ENCODE assay signal across 9 mouse cellular contexts in genomic region chr4:152212531-152212930, GRCm38 (mm10). TPM values are rescaled to one million over a fixed set of nuclear protein-coding genes. Genes with fewer than 3 reads are reported as not detected.
A peak's percentile ranks its signal among the peaks of the same experiment; 100 is the strongest.
DNase-seq lines count a peak whose midpoint lies in the region; ATAC-seq and TF ChIP-seq lines count a peak whose summit lies in the region.
"Had no signal": no experiment of that assay in that cellular context is flagged by ENCODE, and none has a peak within 500 bp of the region (broad histone marks: within the 10 kb centered on the region; RNA-seq: fewer than 3 reads in every experiment).

No protein-coding gene starts in this region.

- H3K4me3 ChIP-seq in bone marrow macrophage, adult 2 months (ENCODE audit: insufficient read depth, low read length): no peak overlapping the region
- no peak overlapping the region for H3K4me3 ChIP-seq in intestine, embryonic 14.5 days (ENCODE audit: low read depth, low read length)
- H3K4me3 ChIP-seq in limb, embryonic 10.5 days: no peak overlapping the region
- H3K4me3 ChIP-seq: embryonic facial prominence, embryonic 13.5 days had no signal

- WGBS in intestine, embryonic 14.5 days: 46% methylated on average over 5 of the region's 5 CpGs
- 42% methylated on average over 5 of the region's 5 CpGs for WGBS in limb, embryonic 10.5 days

- ATAC-seq in frontal cortex, adult (ENCODE audit: low TSS enrichment): peak; percentile 51; the same call in 1 of the 2 replicates
- ATAC-seq in intestine, embryonic 14.5 days (replicated peaks; ENCODE audit: low FRiP score, low TSS enrichment, low read depth): 0 out of 2 replicates have a peak, but pooled peaks have one; percentile 34

- peak; percentile 65 for TF ChIP-seq CTCF in bone marrow macrophage, adult 2 months (IDR thresholded peaks at IDR 0.05; ENCODE audit: low read depth, low read length)

- no peak for TF ChIP-seq POLR2A in bone marrow macrophage, adult 2 months (IDR thresholded peaks at IDR 0.05; ENCODE audit: borderline replicate concordance, low read depth, low read length)

- H3K4me2 ChIP-seq in intestine, embryonic 14.5 days (ENCODE audit: low read length): no peak overlapping the region
- H3K4me2 ChIP-seq: embryonic facial prominence, embryonic 13.5 days had no signal

- H3K27me3 ChIP-seq in intestine, embryonic 14.5 days (replicated peaks; ENCODE audit: control insufficient read depth, insufficient read depth, low read length): no peaks in the 10 kb centered on the region
- 0 out of 2 replicates have a peak, but pooled peaks cover 4% of the 10 kb centered on the region for H3K27me3 ChIP-seq in limb, embryonic 10.5 days (ENCODE audit: low read depth, poor library complexity, severe bottlenecking)
- H3K27me3 ChIP-seq: embryonic facial prominence, embryonic 13.5 days had no signal

- no peak overlapping the region for H3K9ac ChIP-seq in intestine, embryonic 14.5 days (ENCODE audit: low read length)
- H3K9ac ChIP-seq: embryonic facial prominence, embryonic 13.5 days had no signal

- H3K27ac ChIP-seq in bone marrow macrophage, adult 2 months (ENCODE audit: insufficient read depth, low read depth, low read length): no peak overlapping the region
- no peak overlapping the region for H3K27ac ChIP-seq in intestine, embryonic 14.5 days (ENCODE audit: low read depth)
- no peak overlapping the region for H3K27ac ChIP-seq in limb, embryonic 10.5 days
- H3K27ac ChIP-seq: embryonic facial prominence, embryonic 13.5 days had no signal

- H3K4me1 ChIP-seq in bone marrow macrophage, adult 2 months (ENCODE audit: control insufficient read depth, insufficient read depth, low read length): peaks cover 3% of the 10 kb centered on the region
- peaks cover 8% of the 10 kb centered on the region; the same call in 1 of the 2 replicates for H3K4me1 ChIP-seq in intestine, embryonic 14.5 days (replicated peaks; ENCODE audit: control insufficient read depth, insufficient read depth, low read length)
- H3K4me1 ChIP-seq in limb, embryonic 10.5 days: peaks cover 10% of the 10 kb centered on the region

- 0 out of 2 replicates have a peak, but pooled peaks cover 4% of the 10 kb centered on the region for H3K36me3 ChIP-seq in intestine, embryonic 14.5 days (ENCODE audit: control insufficient read depth, insufficient read depth, low read length)
- H3K36me3 ChIP-seq in limb, embryonic 10.5 days: no peaks in the 10 kb centered on the region
- H3K36me3 ChIP-seq: embryonic facial prominence, embryonic 13.5 days had no signal

- peak; percentile 78 for DNase-seq in layer of hippocampus, adult 11-12 months (ENCODE audit: low spot score)
- DNase-seq in layer of hippocampus, adult 9-10 months (ENCODE audit: low spot score): no peak
- no peak for DNase-seq in intestine, embryonic 14.5 days (ENCODE audit: low spot score)
- peak; percentile 58 for DNase-seq in limb, embryonic 10.5 days (ENCODE audit: low spot score)
- peak; percentile 84 for DNase-seq in naive thymus-derived CD4-positive, alpha-beta T cell, adult 2 months (ENCODE audit: low read depth)
- peak; percentile 71 for DNase-seq in testis, postnatal 10 days (ENCODE audit: low spot score)

- no peaks in the 10 kb centered on the region for H3K9me3 ChIP-seq in intestine, embryonic 14.5 days (ENCODE audit: control insufficient read depth, low read length)
- H3K9me3 ChIP-seq in limb, embryonic 10.5 days (replicated peaks): no peaks in the 10 kb centered on the region
- H3K9me3 ChIP-seq: embryonic facial prominence, embryonic 13.5 days had no signal

RNA-seq across cellular contexts. Expression of gene Acot7, which starts 34.6 kb away (rescaled TPM):
- 39.0 and 46.2 TPM in 2 replicates for polyA plus RNA-seq in bone marrow macrophage, adult 2 months (2012; ENCODE audit: insufficient read depth, insufficient read length, missing spikeins)
- 61.5 and 69.7 TPM in 2 replicates for polyA plus RNA-seq in intestine, embryonic 14.5 days (2014; fragmentation: Nextera tagmentation; extraction: Ambion mirVana)
- polyA plus RNA-seq in limb, embryonic 10.5 days (2016; fragmentation: Nextera tagmentation; extraction: Ambion mirVana): 34.8 and 36.7 TPM in 2 replicates

RNA-seq across cellular contexts. Expression of gene Hes2, which starts 53.9 kb away (rescaled TPM):
- not detected in 2 replicates for polyA plus RNA-seq in bone marrow macrophage, adult 2 months (2012; ENCODE audit: insufficient read depth, insufficient read length, missing spikeins)
- polyA plus RNA-seq in intestine, embryonic 14.5 days (2014; fragmentation: Nextera tagmentation; extraction: Ambion mirVana): not detected in 2 replicates
- polyA plus RNA-seq in limb, embryonic 10.5 days (2016; fragmentation: Nextera tagmentation; extraction: Ambion mirVana): not detected in 2 replicates
- polyA plus RNA-seq: embryonic facial prominence, embryonic 13.5 days had no signal

Comparison
In these comparisons a context has a peak if more than half of its experiments do, and no peak if none do; other contexts are left out.
1. DNase-seq: peak in layer of hippocampus, adult 11-12 months (single experiment), limb, embryonic 10.5 days (single experiment), naive thymus-derived CD4-positive, alpha-beta T cell, adult 2 months (single experiment) and testis, postnatal 10 days (single experiment); none in layer of hippocampus, adult 9-10 months (single experiment) and intestine, embryonic 14.5 days (single experiment).